Mouse (Mus musculus) heart, postnatal 0 days (tissue): Measurements from ENCODE around the gene Ppp2r2c.

ENCODE experiments used
- CTCF ChIP-seq: IDR thresholded peaks from 2 replicates; pipeline ENCODE4 v1.5.1; 2016; ENCODE audit warnings: antibody characterized with exemption, control low read depth, low read depth
- EP300 ChIP-seq: IDR thresholded peaks from 2 replicates; pipeline ENCODE4 v1.6.1; 2016; ENCODE audit warnings: antibody characterized with exemption, low read depth

GRCm38 (mm10) chr5:36960501-36960900, 92.2 kb downstream of the Ppp2r2c start:
- TF ChIP-seq CTCF (no peak), EP300 (no peak)
